Mouse (Mus musculus): Measurements from ENCODE around the gene Slc1a2.

DNA sequence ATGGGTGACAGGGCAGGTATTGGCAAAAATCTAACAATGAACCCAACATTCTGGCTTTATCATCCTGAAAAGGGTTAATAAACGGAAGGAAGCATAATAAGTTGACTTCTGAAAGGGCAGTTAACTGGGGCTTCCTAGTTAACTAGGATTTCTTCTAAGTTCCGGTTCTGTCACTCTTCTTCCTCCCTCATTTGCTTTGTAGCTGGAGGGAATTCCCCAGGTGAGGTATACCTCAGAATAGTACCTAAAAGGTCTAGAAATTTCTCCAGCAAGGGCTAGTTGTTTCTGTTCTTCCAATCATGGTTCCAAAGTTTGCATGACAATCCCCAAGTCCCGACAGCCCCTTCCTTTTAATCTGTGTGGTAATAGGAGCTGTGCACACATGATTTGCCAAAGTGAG, 89.3 kb downstream of the Slc1a2 start:
- no peak for TF ChIP-seq POLR2A (IDR thresholded peaks at IDR 0.05; ENCODE audit: extremely low read depth, insufficient read depth, low read length)
- TF ChIP-seq CTCF (IDR thresholded peaks at IDR 0.05; ENCODE audit: low read depth, low read length): no peak

Data from liver, adult 2 months (tissue).